Mouse (Mus musculus) cerebellum, adult 11 months (tissue): ENCODE measurements around the gene Smarce1.

Experiments used
- DNase-seq: peaks from one replicate; pipeline ENCODE4 v3.0.0; 2022

Gene Smarce1

GRCm38 (mm10) chr11:99167576-99167975, 63.2 kb downstream of the Smarce1 start:
- DNase-seq, result no peak

GRCm38 (mm10) chr11:99166241-99166640, 64.6 kb downstream of the Smarce1 start:
- no peak for DNase-seq

- DNase-seq, result no peak
These were observed 65.6 kb downstream of the Smarce1 start for GRCm38 (mm10) chr11:99165031-99165752.

- no peak for DNase-seq
These were observed 67.7 kb downstream of the Smarce1 start for GRCm38 (mm10) chr11:99162972-99163686.

- no peak for DNase-seq
These were observed 69.2 kb downstream of the Smarce1 start for GRCm38 (mm10) chr11:99161648-99162047.

- DNase-seq, result no peak
These were observed 70.6 kb downstream of the Smarce1 start for GRCm38 (mm10) chr11:99160228-99160627.
